Mouse (Mus musculus) neural tube, embryonic 10.5 days (tissue): ENCODE results near the gene Atg13.

Experiments used
- DNase-seq: peaks from one replicate; pipeline ENCODE4 v3.0.0-alpha.2; 2017; ENCODE audit warnings: low spot score; ENCODE audit errors: extremely low spot score

The Atg13 gene

DNA sequence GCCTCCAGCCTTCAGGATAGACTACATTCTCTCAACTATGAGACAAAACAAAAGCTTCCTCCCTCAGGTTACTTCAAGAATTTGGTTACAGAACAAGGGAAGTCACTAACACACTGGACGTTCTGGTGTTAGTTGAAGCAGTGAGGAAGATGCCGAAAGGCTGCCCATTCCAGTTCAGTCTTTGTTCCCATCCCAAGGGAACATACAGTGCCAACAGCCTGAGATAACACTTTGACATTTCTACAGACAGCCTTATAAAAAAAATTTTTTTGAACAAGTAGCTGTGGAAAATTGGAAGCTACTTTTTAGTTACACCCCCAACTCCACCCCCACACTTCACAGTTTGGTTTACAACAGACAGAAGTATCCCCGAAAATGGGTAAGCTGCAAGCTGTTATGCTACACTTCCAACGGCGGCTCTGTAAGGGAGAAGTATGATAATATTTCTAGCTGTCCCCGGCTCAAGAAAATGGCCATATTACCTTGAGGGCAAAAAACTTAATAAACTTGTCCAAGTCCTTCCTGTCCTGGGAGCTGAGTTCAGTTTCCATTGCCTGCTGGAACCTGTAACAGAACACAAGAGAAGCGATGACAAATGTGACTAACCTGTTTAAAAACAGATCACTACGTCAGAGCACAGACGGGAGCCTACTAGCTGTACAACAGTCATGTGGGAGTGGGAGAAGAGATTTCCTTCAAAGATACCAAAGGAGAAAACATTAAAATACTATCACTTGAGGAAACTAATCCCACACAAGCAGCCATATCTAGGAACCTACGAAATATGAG, 14.7 kb downstream of the Atg13 start:
- DNase-seq: no peak

DNA sequence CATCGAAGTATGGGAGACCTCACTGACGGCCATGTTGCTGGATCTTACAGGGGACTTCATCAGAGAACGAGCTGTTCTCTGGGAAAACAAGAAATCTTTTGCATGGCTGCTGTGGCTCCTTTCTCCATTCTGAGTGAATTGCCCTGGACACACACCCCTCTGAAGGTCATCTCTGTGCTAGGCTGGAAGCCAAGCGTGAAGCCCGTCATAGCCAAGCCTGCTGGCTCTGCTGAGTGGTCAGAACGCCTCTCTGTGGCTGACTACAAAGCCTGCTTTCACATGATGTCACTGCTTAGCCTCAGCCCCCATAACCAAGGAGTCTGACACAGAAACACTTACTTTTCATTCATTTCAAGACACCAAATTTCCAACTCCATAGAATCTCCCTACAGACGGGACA, 20.9 kb downstream of the Atg13 start:
- no peak for DNase-seq

DNA sequence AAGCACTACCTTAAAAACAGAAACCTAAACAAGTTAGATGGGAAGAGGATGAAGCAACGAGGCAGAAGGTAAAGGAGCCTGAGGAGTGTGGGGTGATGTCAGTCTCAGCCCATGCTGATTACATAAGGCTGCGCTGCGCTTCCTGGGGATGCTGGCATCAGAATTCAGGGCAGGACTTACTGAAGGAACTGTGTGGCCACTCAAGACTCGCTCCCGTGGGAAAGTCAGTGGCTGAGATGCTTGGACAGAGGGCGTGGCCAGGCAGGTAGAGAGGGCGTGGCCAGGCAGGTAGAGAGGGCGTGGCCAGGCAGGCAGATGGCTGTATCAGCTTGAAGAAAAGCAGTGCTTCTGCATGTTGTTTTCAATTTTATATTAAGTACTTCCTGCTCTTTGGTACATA, 26.5 kb downstream of the Atg13 start:
- no peak for DNase-seq

DNA sequence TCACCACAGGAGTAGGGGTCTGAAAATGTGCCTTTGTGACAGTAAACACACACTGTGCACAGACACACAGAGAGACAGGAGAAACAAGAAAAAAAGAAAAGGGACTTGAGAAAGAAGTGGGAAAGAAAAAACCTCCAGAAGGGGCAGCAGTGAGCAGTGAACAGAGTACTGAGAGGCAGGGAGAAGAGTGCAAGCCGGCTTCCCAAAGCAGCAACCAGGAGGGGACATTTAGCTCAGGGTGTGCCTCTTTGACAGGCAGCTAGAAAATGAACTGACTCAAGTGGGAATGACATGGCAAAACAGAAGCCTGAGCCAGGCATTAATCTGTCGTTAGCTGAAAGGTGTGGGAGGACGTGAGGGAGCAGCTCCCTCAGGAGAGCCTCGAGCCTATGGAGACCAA, 27.5 kb downstream of the Atg13 start:
- DNase-seq: no peak

DNA sequence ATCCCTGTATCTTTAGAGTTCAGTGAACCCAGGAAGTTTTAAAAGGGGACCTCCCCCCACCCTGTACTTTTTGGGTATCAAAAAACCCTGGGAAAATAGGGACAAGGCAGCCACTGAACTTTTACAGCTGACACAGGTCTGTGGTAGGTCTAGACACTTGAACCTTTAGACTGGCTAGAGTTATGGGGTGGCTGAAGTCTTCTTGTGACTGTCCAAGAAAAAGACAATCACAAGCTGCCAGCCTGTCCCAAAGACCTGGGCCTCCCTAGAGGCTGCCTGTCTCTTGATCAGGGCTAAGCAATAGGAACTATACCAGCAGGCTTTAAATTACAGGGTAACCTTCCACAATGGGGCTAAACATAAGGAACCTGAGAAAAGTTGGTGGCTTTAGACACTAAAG, 33.4 kb downstream of the Atg13 start:
- DNase-seq: no peak

DNA sequence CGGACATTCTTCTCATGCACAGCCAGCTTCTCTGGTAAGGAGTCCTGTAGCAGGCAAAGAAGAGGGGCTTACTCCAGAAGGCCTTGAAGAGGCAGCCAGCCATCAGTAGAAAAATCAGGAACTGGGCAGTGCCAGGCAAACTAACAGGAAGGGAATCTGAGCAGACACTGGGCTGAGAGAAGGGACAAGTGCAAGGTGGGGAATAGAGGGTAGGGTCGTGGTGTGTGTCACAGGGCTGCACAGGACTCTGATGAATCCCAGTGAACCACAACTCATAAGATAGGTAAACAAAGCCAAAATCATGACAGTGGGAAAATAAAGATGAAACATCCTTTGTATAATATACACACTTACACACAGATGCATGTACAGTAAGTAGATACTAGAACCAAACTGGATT, 34.0 kb downstream of the Atg13 start:
- DNase-seq: no peak

DNA sequence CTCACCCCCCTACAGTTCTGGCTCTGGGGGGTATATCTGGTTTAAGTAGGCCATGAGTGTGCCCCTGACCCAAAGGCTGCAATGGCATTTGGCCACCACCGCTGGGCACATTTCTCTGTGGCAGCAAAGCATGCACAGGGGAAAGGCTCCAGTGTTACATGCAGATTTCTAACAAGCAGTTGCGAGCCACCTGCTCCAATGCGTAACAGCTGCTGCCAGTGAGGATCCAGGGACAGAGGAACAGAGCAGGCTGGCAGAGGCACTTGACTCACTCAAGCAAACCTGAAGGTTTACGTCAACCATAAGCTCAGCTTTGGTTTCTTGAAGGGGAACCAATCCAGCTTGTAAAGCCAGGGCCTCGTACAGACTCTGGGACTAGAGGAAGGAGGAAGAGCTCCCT, 35.5 kb downstream of the Atg13 start:
- no peak for DNase-seq

DNA sequence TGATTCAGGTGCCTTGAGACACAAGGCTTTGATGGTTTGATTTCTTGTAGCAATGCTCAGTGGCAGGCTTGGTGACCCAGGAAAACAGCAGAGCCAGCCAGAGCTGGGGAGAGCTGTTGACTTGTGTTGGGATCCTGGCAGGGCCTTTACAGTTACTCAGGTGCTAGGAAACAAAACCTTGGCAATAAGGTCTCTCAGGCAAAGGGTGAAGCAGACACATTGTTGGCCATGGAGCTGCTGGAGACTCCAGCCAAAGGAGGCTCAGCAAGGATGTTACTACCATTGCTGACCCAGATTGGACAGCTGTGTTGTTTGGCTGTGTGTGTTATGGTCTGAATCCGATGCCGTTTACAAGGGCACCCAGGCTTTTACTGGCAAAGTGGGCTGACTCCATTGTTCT, 36.8 kb downstream of the Atg13 start:
- DNase-seq: no peak

DNA sequence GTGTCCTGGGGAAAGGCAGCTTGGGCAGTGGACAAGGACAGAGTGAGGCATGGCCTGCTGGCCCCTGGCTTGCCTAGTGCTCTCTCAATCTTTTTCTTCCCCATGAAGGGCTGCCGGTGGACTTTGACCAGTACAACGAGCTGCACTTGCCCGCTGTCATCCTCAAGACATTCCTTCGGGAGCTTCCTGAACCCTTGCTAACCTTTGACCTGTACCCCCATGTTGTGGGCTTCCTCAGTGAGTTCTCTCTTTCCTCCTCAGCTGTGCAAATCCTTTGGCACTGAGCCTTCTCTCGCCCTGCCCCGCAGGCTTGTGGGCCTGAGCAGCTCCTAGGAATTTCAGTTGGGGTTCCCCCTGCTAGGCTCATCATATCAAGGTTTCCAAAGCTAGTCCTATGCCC, 40.3 kb downstream of the Atg13 start:
- no peak for DNase-seq

DNA sequence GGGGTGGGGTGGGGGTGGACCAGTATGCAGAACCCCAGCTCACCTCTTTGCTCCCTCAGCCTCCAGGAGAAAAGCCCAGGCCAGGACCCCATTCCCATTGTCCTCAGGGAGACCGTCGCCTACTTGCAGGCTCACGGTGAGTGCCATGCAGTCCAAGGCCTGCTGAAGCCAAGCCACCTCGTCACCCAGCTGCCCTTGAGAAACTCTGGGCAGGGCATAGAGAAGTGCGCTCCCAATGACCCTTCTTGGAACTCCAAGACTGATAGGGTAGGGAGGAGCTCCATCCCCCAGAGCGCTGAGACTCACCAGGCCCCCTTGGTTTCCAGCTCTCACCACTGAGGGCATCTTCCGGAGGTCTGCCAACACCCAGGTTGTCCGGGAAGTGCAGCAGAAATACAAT, 41.0 kb downstream of the Atg13 start:
- no peak for DNase-seq

DNA sequence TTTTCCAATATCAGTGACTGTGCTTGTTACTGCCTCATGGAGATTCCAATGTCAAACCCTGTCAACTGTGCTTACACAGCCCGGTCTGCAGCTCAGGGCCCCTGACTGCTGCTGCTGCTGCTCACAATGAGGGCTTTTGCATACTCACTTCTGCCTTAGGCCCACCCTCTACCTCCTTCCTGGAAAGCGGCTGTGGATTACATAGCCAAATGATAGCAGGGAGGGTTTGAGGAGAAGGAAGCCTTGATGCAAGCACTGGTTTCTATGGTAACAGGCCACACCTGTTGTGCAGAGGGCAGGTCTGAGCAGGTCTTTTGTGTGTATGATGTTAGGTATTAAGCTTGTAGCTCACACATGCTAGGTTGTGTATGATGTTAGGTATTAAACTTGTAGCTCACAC, 42.6 kb downstream of the Atg13 start:
- no peak for DNase-seq

DNA sequence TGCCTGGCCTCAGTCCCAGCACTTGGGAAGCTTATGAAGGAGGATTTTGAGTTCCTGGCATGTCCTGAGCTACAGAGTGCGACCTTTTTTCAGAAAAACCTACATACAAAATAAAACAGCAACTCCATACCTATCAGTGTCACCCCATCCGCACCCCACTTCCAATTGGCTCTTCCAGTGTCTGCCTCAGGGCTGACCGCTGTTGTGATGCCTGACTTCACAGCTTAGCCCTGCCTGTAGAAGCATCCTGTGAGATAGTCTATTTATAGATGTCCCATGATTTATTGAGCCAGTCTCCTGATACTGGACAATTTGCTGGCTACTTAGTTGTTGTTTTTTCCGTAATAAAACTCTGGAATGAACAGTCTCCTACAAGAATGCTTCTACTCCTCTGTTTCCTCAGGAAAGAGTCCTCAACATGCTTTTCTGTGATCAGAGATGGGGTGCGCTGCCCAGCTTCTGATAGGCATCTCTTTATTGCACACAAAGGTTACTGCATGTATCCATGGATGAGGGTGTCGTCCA, 43.9 kb downstream of the Atg13 start:
- DNase-seq: no peak

DNA sequence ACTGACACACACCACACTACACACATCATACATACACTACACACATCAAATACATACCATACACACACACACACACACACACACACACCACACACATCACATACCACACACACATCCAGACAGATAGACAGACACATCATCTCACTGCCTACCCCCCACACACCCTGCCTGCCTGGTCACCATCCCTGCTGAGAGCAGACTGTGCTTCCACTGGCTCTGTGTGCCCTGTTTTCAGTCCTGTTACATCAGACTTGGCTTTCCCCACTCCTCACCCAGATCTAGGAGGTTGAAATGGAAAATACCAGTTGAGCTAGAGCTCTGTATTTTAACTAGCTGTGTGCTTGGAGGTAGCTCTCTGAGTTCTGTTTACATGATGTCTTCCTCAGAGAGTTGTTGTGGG, 45.6 kb downstream of the Atg13 start:
- DNase-seq: no peak

DNA sequence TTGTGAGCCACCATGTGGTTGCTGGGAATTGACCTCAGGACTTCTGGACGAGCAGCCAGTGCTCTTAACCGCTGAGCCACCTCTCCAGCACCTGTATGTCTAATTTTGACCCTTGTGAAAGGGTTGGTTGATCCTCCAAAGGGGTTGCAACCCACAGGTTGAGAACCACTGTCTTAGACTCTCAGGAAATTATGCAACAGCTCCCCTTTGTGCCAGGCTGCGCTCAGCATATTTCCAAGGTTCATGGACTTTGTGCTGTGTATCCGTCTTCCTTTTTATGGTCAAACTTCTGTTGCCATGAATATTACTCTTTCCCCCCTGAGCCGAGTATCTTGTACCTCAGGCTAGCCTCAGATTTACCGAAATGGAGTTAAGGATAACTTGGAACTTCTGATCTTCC, 49.4 kb downstream of the Atg13 start:
- DNase-seq: no peak

DNA sequence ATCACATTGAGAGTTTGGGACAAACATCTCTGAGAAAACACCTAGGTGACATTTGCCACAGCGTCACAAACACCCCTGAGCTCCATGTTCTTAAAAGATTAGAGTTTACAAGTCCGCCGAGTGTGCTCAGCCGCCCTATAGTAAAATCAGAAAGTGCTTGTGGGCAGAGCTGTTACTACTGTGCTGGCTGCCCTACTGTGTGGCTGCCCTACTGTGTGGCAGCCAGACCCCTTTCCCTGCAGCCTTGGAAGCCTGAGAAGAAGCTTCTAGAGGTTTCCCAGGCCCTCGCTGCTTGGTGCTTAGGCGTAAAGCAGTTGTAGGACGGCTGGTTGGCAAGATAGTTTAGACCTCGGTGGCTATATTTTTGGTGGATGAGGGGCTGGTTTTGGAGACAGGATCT, 50.7 kb downstream of the Atg13 start:
- no peak for DNase-seq

DNA sequence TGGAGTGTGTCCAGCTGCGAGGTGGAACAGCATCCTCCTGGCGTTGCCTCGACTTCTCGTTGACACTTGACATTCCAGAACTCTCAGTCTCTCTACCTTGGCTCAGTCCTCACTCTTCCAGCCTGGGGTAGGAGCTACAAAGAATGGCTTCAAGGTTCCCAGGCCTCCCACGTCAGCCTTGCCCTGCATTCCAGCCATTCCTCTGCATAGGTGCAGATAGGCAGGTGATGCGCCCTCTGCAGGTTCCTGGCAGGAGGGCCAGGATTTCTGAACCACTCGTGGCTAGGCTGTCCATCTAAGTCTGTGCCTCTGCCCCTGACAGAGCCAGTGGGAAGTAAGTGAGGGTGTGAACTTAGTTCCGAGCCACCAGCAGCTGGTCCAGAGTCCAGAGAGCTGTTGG, 53.6 kb downstream of the Atg13 start:
- DNase-seq: no peak

DNA sequence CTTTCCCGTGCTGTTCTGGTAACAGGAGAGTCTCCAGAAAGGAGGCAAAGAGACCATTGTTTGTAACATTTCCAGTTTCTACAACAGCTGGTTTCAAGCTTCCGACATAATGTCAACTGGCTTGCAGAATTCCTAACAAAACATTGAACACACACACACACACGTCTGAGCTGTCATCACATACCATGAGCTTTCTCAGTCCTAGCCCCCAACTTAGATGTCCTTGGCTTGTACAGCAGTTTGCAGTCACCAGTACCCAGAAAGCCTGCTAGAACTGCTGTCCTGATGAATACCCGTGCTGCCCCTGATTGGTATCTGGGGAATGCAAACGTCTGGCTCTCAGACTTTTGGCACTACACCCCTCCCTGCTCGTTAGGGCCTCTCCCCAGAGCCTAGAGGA, 54.5 kb downstream of the Atg13 start:
- no peak for DNase-seq

DNA sequence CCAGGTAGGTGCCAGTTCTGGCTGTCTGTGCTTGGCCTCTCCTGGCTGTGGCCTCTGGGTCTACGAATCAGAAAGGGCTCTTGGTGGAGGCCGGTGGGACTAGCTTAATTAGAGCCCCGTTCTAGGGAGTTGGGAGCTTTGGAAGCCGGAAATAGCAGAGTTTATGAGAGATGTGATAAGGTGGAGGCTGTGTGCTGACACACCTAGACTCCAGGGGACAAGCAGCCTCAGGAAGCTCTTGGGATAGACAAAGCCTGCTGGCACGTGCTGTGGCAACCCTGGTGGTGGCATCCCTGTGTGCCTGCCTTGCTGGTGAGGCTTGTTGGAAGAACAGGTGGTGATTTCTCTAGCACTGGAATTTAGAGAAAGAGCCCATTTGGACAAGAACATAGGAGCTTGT, 55.0 kb downstream of the Atg13 start:
- no peak for DNase-seq

DNA sequence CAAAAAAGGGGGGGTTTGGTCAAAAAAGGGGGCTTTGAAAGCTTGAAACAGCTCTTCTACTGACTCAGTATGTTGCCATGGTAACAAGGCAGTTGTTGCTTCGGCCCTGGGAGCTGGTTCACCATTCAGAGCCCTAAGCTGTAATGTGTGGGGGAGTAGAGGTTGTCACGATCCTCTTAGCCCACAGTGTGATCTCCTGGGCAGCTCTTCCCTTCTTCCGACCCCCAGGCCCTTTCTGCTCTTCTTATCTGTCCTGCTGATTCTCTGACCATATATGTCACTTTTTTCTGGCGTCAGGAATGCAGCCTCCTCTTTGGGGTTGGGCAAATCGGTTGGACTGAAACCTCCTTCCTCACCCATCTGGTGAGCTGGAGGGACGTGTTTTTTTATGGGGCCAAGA, 57.5 kb downstream of the Atg13 start:
- no peak for DNase-seq

DNA sequence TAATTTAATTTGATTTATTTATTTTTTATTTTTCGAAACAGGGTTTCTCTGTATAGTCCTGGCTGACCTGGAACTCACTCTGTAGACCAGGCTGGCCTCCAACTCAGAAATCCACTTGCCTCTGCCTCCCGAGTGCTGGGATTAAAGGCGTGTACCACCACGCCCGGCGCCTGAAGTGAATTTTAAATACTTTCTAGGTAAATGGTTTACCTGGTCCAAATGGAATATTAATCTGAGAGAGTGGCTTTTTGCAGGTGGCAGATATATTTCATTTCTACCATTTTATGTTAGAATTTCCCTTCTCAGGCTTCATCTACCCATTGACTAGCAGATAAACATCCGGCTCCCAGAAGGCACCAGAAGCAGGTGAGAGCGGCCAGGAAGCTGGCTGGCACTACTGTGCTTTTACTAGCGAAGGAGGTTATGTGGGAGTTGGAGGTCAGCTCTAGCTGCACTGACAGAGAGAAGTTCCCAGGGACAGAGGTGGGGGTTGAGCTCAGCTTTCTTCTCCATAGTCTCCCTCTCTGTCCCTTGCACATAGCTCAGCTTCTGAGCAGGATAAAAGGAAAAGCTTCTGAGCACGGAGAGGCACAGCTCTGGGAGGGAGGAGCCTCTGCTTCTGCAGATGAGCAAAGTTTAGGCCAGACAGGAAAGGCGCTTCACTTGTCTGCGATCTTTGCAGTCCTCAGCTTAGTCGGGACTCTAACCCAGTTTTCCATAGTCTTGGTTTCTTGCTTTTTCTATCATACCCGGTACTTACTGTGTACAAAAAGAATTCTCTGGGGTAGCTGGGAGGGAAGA, 58.7 kb downstream of the Atg13 start:
- DNase-seq: no peak

DNA sequence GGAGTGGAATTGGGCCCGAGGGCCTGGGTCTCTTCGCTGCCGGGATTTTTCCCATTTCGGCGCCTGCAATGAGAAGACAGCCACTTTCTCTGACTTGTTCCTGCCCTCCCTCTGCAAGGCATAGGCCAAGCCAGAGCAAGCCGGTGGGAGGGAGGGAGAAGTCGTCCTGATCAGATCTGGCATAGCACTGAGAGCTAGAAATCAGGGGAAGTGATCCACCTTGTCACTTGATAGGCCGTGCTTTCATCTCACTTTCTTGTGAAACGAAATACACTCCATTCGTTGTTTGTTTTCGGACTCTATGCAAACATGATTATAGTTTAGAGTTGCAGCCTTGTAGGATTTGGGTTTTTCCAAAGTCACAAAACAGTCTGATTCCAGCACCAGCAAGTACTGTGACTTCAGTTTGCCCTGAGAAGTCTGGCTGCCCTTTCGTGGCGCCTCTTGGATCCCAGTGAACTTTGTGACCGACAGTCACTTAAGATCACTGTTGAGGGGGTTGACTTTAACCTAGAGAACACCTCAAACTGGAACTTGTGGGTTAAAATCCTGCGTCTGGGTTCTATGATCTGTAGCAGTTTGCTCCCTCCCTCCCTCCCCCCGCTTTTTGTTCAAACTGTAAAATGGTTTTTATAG, 59.9 kb downstream of the Atg13 start:
- no peak for DNase-seq
